Mouse (Mus musculus): ENCODE results near the gene Tprn. TPM values are rescaled to one million over a fixed set of nuclear protein-coding genes. Genes with fewer than 3 reads are reported as not detected.

The Tprn gene
- polyA plus RNA-seq, 1 experiment from 2014 or later = 20.7 TPM

DNA sequence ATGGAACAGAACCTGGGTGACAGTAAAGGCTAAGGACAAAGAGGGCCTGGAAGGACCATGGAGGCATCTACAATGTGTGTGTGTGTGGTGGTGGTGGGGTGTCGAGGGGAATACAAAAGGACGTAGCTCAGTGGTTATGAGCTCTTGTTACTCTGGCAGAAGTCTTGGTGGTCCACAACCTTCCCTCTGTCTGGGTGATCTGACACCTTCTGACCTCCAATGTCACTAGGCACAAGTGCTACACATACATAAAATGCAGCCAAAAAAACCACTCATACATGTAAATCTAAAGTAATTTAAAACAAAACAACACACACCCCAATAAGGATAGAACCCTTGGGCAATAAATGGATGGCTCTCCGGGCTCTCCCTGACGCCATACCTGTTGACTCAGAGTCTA, 35.0 kb upstream of the Tprn start:
- 0 out of 2 replicates have a peak, but pooled peaks cover 6% of the 10 kb centered on the region for H3K27me3 ChIP-seq (replicated peaks)
- H3K4me2 ChIP-seq (replicated peaks) = no peak overlapping the region
- 88% methylated on average over 4 of the region's 4 CpGs for WGBS
- peaks cover 15% of the 10 kb centered on the region for H3K4me1 ChIP-seq (replicated peaks)
- no peaks in the 10 kb centered on the region for H3K9me3 ChIP-seq
- H3K4me3 ChIP-seq (replicated peaks) = no peak overlapping the region
- no peak for ATAC-seq
- no peak overlapping the region for H3K9ac ChIP-seq
- no peaks in the 10 kb centered on the region for H3K36me3 ChIP-seq
- H3K27ac ChIP-seq = no peak overlapping the region

DNA sequence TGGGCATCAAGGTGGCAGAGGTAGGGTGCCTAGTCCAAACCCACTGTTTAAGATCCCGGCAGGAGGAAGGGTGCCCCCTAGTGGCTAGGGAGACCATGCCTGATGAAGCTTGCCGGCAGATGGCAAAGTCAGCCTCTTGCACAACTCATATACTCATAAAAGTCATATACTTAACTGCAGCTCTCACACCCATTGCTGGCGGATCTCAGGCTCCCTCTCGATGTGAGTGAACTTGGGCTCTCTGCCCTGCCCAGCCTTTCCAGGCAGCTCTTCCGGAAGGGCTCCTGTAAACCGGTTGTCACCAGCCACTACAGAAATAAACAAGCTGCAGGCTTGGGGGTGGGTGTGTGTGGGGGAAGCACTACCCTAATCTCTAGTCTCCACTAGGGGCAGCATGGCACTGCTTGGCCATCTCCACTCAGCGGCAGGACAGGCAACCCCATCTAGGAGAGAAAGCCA, 34.0 kb upstream of the Tprn start:
- WGBS = 2% methylated on average over 7 of the region's 7 CpGs
- H3K9me3 ChIP-seq = no peaks in the 10 kb centered on the region
- peak overlapping the region; percentile 7; the same call in 1 of the 2 replicates for H3K4me3 ChIP-seq (replicated peaks)
- ATAC-seq = peak; percentile 42
- no peak overlapping the region for H3K9ac ChIP-seq
- peaks cover 13% of the 10 kb centered on the region for H3K4me1 ChIP-seq (replicated peaks)
- H3K36me3 ChIP-seq = no peaks in the 10 kb centered on the region
- peak overlapping the region; percentile 50 for H3K4me2 ChIP-seq (replicated peaks)
- 0 out of 2 replicates have a peak, but pooled peaks cover 6% of the 10 kb centered on the region for H3K27me3 ChIP-seq (replicated peaks)
- peak overlapping the region; percentile 46 for H3K27ac ChIP-seq

DNA sequence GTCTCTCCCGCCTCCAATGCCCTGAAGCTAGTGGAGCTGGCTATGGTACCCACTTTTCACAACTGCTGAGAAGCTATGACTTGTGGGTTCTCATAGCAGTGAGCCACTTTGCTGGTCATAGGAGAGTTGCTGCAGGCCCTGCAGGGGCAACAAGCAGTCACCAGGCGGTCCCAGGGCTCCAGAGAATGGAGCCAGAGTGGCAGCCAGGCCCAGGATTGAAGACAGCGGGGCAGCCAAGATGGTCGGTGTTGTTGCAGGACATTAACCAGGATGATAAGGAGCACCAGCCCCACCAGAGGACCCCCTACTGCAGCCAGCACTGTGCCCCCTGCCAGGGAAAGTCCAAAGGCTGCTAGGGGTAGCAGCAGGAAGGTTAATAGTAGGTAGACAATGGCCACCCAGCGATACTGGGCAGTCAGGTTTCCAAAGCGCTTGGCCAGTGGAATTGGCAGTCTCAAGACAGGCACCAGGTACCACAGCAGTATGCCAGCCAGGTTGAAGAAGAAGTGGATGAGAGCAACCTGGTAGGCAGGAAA, 33.4 kb upstream of the Tprn start:
- Histone ChIP-seq H3K4me2 (replicated peaks) (peak overlapping the region; percentile 50), H3K27ac (peak overlapping the region; percentile 46), H3K4me3 (replicated peaks) (peak overlapping the region; percentile 7; the same call in 1 of the 2 replicates), H3K27me3 (replicated peaks) (0 out of 2 replicates have a peak, but pooled peaks cover 6% of the 10 kb centered on the region), H3K4me1 (replicated peaks) (peaks cover 11% of the 10 kb centered on the region), H3K9ac (peak overlapping the region; percentile 21; the same call in 1 of the 2 replicates), H3K36me3 (no peaks in the 10 kb centered on the region), H3K9me3 (no peaks in the 10 kb centered on the region)
- no peak for ATAC-seq
- WGBS = 64% methylated on average over 6 of the region's 6 CpGs

DNA sequence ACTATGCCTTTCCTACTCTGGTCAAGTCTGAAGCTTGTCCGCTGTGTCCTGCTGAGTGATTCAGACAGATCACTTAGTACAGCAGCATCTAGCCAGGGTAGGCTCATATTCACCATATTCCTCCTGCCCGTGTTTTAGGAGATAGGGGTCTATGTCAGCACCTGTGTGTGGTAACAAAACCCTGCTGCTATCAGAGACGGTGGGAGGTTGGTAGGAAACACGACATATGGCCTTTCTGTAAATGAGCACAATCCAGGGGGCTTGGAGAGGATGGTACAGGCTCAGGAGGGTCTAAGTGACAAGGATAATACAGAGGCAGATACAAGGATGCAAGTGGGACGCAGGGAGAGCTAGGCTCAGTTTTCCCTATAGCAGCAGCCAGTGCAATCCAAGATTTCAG, 32.8 kb upstream of the Tprn start:
- no peak overlapping the region for H3K4me2 ChIP-seq (replicated peaks)
- H3K27ac ChIP-seq = no peak overlapping the region
- no peaks in the 10 kb centered on the region for H3K36me3 ChIP-seq
- no peak overlapping the region for H3K4me3 ChIP-seq (replicated peaks)
- H3K9me3 ChIP-seq = no peaks in the 10 kb centered on the region
- H3K4me1 ChIP-seq (replicated peaks) = peaks cover 11% of the 10 kb centered on the region
- H3K9ac ChIP-seq = no peak overlapping the region
- ATAC-seq = no peak
- H3K27me3 ChIP-seq (replicated peaks) = 0 out of 2 replicates have a peak, but pooled peaks cover 6% of the 10 kb centered on the region
- WGBS = 83% methylated on average over 5 of the region's 5 CpGs

DNA sequence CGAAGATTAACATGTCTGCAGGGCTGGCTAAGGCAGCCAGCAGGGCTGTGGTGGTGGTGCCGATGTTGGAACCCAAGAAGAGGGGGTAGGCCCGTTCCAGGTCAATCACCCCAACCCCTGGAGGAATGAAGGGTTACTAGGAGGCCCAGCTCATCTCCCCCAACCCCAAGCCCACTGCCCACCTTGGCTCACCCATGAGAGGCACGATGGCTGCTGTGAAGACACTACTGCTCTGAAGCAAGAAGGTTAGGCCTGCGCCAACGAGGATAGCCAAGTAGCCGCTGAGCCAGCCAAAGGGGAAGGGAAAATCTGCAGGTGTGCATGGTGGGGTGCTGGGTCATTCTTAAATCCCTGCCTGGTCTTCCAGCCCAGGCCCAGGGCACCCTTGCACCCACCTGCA, 31.8 kb upstream of the Tprn start:
- Histone ChIP-seq H3K27me3 (replicated peaks) (0 out of 2 replicates have a peak, but pooled peaks cover 6% of the 10 kb centered on the region), H3K9me3 (no peaks in the 10 kb centered on the region), H3K9ac (no peak overlapping the region), H3K36me3 (no peaks in the 10 kb centered on the region), H3K4me1 (replicated peaks) (peaks cover 11% of the 10 kb centered on the region), H3K4me2 (replicated peaks) (no peak overlapping the region), H3K27ac (no peak overlapping the region), H3K4me3 (replicated peaks) (no peak overlapping the region)
- WGBS = 88% methylated on average over 7 of the region's 7 CpGs
- no peak for ATAC-seq

DNA sequence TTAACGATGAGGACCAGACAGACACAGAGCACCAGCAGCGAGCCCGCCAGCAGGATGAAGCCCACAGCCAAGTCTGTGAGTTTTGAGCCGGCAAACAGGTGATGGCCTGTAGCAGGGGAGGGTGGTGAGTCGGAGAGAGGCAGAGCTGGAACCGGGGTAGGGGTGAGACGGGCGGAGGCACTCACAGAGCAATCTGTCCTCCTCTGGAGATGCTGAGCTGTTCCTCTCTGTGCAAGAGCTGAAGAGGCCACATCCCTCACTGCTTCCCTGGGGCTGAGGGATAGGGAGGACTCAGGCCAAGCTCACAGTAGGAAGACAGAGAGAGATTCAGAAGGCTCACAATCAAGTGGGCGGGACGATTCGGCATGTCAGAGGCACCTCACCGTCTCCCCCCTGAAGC, 31.4 kb upstream of the Tprn start:
- Histone ChIP-seq H3K4me2 (replicated peaks) (no peak overlapping the region), H3K4me1 (replicated peaks) (peaks cover 6% of the 10 kb centered on the region), H3K36me3 (no peaks in the 10 kb centered on the region), H3K27me3 (replicated peaks) (0 out of 2 replicates have a peak, but pooled peaks cover 6% of the 10 kb centered on the region), H3K9ac (no peak overlapping the region), H3K27ac (no peak overlapping the region), H3K4me3 (replicated peaks) (no peak overlapping the region), H3K9me3 (no peaks in the 10 kb centered on the region)
- ATAC-seq = no peak
- 61% methylated on average over 12 of the region's 12 CpGs for WGBS

DNA sequence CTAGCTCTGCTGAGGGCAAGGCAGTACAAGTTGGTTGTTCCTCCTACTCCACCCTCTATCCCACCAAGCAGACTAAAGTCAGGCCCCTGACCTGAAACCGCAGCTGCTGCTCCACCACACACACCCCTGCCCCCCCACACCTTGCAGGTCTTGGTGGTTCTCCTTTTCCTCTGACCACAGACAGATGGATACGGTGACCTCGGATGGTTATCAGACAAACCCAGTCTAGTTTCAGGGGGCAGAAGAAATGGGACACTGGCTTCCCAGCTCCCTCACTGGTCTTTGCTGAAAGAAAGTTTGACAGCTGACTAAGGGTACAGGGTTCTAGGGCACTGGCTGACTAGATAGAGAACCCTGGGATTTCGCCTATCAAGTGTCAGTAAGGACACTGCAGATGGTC, 29.0 kb upstream of the Tprn start:
- Histone ChIP-seq H3K9ac (peak overlapping the region; percentile 3; the same call in 1 of the 2 replicates), H3K4me1 (replicated peaks) (peaks cover 12% of the 10 kb centered on the region), H3K27me3 (replicated peaks) (0 out of 2 replicates have a peak, but pooled peaks cover 6% of the 10 kb centered on the region), H3K4me2 (replicated peaks) (no peak overlapping the region), H3K4me3 (replicated peaks) (no peak overlapping the region), H3K36me3 (no peaks in the 10 kb centered on the region), H3K27ac (no peak overlapping the region), H3K9me3 (no peaks in the 10 kb centered on the region)
- WGBS = 80% methylated on average over 4 of the region's 4 CpGs
- ATAC-seq = no peak

DNA sequence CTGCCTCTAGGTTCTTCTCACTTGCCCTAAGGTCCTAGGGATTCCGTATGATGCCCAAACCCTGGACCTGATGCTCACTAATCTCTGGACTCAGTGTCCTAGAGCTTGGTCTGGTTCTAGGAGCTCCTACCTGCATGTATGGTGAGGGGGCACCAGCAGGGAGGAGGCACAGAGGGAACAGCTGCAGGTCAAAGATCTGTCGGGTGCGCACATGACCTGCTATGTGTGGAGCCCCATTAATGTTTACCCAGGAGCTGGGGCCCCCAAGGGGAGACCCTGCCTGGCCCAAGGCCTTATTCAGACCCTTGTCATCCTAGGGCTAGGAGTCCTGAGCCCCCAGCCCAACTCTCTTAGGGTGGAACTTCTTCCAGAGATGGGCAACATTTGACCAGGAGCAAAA, 28.4 kb upstream of the Tprn start, which contains the start of gene Slc34a3:
Slc34a3 (minus strand) TSS at position 315 of the 400 bp plus-strand sequence.
- peak within 1 kb of the TSS; percentile 3; the same call in 1 of the 2 replicates for H3K9ac ChIP-seq
- H3K4me1 ChIP-seq (replicated peaks) = peaks cover 9% of the 10 kb centered on the region
- H3K9me3 ChIP-seq = no peaks in the 10 kb centered on the region
- ATAC-seq = peak; percentile 62
- 63% methylated on average over 3 of the region's 3 CpGs for WGBS
- H3K4me2 ChIP-seq (replicated peaks) = peak within 1 kb of the TSS; percentile 41
- no peaks in the 10 kb centered on the region for H3K36me3 ChIP-seq
- H3K27ac ChIP-seq = peak within 1 kb of the TSS; percentile 66
- no peak within 1 kb of the TSS for H3K4me3 ChIP-seq (replicated peaks)
- H3K27me3 ChIP-seq (replicated peaks) = 0 out of 2 replicates have a peak, but pooled peaks cover 6% of the 10 kb centered on the region

DNA sequence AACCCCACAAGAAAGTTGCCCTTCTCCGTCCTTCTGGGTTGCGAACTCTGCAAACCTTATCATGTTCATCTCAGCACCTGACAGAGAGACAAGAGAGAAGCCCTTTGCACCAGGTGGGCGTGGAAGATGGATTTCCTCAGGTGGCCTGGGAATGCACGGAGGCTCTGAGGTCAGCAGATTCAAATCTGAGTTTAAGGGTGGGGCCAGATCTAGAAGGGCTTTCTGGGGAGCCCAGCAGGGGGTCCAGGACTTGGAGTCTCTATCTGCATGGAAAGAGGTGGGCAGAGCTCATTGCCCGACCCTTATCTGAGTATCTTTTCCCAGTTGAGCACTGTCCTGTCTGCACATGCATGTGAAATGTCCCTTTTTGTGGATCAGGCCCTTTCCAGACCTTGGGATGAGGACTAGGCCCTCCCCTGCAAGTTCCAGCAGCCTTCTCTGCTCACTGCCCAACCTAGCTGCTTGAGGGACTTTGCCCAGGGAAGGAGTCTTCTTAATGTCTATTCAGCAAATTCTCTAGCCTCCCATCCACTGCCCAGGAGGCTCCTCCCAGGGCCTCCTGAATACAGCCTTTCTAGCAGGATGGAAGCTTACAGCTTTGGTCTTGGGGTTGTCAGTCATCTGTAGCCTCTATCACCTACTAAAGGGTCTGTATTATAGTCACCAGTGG, 27.7 kb upstream of the Tprn start:
- Histone ChIP-seq H3K4me2 (replicated peaks) (peak overlapping the region; percentile 41), H3K9ac (no peak overlapping the region), H3K27ac (peak overlapping the region; percentile 66), H3K4me1 (replicated peaks) (peaks cover 6% of the 10 kb centered on the region), H3K36me3 (no peaks in the 10 kb centered on the region), H3K27me3 (replicated peaks) (0 out of 2 replicates have a peak, but pooled peaks cover 6% of the 10 kb centered on the region), H3K4me3 (replicated peaks) (no peak overlapping the region), H3K9me3 (no peaks in the 10 kb centered on the region)
- ATAC-seq = peak; percentile 71
- 52% methylated on average over 5 of the region's 5 CpGs for WGBS

DNA sequence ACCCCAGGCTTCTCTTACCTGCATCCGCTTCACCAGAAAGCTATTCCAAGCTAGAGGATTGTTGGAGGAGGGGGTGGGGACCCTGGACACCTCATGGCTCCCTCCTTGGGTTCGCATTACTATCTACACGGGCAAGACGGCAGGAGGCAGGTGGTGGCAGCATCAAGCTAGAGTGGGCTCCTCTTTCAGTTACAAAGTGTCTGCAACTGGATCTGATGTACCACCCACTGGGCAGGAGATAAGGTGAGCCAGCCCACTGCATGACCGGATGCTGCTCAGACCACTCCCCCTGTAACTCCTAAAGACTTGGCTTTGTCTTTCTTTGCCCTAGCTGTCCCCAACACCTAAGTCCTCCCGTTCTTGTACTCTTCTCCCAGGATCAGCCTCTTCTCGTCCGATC, 25.8 kb upstream of the Tprn start, which contains the start of gene Rnf224:
Rnf224 (minus strand) TSS at position 174 of the 400 bp plus-strand sequence.
- ATAC-seq = no peak
- Histone ChIP-seq H3K36me3 (no peaks in the 10 kb centered on the region), H3K4me1 (replicated peaks) (peaks cover 14% of the 10 kb centered on the region), H3K27ac (peak within 1 kb of the TSS; percentile 9; the same call in 1 of the 2 replicates), H3K4me3 (replicated peaks) (no peak within 1 kb of the TSS), H3K4me2 (replicated peaks) (no peak within 1 kb of the TSS), H3K9ac (no peak within 1 kb of the TSS), H3K27me3 (replicated peaks) (peaks cover under 1% of the 10 kb centered on the region; the same call in 1 of the 2 replicates), H3K9me3 (no peaks in the 10 kb centered on the region)
- 34% methylated on average over 8 of the region's 8 CpGs for WGBS

DNA sequence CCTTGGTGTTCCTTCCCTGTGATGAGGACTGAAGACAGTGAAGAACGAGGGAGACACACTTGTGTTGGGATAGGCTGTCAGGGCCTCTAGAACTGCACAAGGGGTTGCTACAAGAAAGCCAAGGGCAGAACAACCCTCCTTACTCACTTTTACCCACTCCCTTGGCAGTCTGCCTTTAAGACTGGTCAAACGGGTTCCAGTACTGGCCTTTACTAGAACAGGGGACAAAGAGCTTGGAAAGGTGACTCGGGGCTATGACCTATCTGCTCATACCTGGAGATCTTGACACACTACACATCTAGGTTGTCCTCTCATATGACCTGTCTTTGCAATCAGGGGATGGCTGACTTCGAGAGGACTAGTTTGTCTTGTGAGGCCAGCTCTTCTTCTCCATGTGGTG, 24.9 kb upstream of the Tprn start:
- no peaks in the 10 kb centered on the region for H3K9me3 ChIP-seq
- H3K4me1 ChIP-seq (replicated peaks) = peaks cover 18% of the 10 kb centered on the region
- 55% methylated on average over 4 of the region's 4 CpGs for WGBS
- no peaks in the 10 kb centered on the region for H3K36me3 ChIP-seq
- H3K4me3 ChIP-seq (replicated peaks) = no peak overlapping the region
- no peak overlapping the region for H3K9ac ChIP-seq
- H3K4me2 ChIP-seq (replicated peaks) = no peak overlapping the region
- peak overlapping the region; percentile 5; the same call in 1 of the 2 replicates for H3K27ac ChIP-seq
- peaks cover 4% of the 10 kb centered on the region for H3K27me3 ChIP-seq (replicated peaks)
- no peak for ATAC-seq

DNA sequence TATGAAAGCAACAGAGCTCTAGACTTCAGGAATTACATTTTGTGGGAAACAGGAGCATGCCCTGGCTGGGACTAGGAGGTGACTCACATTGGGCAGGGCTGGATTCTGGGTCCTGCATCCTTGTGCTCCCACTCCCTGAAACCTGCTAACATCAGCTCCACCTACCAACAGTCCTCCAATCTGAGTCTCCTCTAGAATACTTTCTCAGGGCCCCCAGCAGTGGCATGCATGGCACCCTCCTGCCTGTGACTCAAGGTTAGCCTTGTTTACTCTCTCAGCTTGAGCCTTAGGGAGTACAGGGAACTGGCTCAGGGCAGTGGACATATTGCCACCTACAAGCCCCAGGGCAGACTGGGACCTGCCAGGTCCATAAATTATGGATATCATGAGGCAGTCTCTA, 24.3 kb upstream of the Tprn start:
- no peaks in the 10 kb centered on the region for H3K9me3 ChIP-seq
- peaks cover 6% of the 10 kb centered on the region for H3K27me3 ChIP-seq (replicated peaks)
- H3K9ac ChIP-seq = no peak overlapping the region
- H3K4me1 ChIP-seq (replicated peaks) = peaks cover 18% of the 10 kb centered on the region
- 0 out of 2 replicates have a peak overlapping the region, but pooled peaks have one; percentile 5 for H3K27ac ChIP-seq
- no peak overlapping the region for H3K4me3 ChIP-seq (replicated peaks)
- H3K36me3 ChIP-seq = no peaks in the 10 kb centered on the region
- no peak for ATAC-seq
- H3K4me2 ChIP-seq (replicated peaks) = no peak overlapping the region

Data from intestine, embryonic 15.5 days (tissue).